Mouse (Mus musculus): ENCODE measurements around the gene Zfp609.

GRCm38 (mm10) chr9:65829410-65829809, 2.0 kb upstream of the Zfp609 start:
- TF ChIP-seq CTCF (IDR thresholded peaks at IDR 0.05; ENCODE audit: control insufficient read depth, insufficient read depth, insufficient replicate concordance, low read depth, low read length) (no peak), POLR2A (IDR thresholded peaks at IDR 0.05; ENCODE audit: control insufficient read depth, low read depth, low read length) (no peak)

Data from testis, adult 2 months (tissue).